Mouse (Mus musculus) G1E (cell line): ENCODE measurements at regions not wholly inside any gene's neighbourhood (a gene's known extent, or its start where the extent isn't known, plus 50 kb on each side); places are given as distances from the start of the nearest gene placed in this dataset.

Source experiments
- CTCF ChIP-seq: IDR thresholded peaks from 2 replicates; pipeline ENCODE4 v1.5.1; 2012; ENCODE audit warnings: low read depth, low read length, inconsistent platforms, mixed read lengths
- GATA1 ChIP-seq: IDR thresholded peaks from 2 replicates; pipeline ENCODE4 v1.6.1; 2012; ENCODE audit warnings: borderline replicate concordance, low read length, inconsistent platforms, mixed read lengths
- POLR2AphosphoS5 ChIP-seq: IDR thresholded peaks from 2 replicates; pipeline ENCODE4 v1.6.1; 2012; ENCODE audit warnings: low read depth, low read length, inconsistent platforms; ENCODE audit not compliant: insufficient replicate concordance
- TAL1 ChIP-seq: conservative IDR thresholded peaks from 2 replicates; pipeline ENCODE4 v1.6.1; 2012; ENCODE audit warnings: low read depth, low read length, inconsistent platforms, mixed read lengths

- TF ChIP-seq CTCF (no peak), POLR2AphosphoS5 (no peak), TAL1 (no peak), GATA1 (no peak)
Measured at GRCm38 (mm10) chr13:37470230-37470907, 125.4 kb downstream of the Ly86 start.
